Mouse (Mus musculus) neural tube, embryonic 12.5 days (tissue): ENCODE data around the gene Prkce. TPM values are rescaled to one million over a fixed set of nuclear protein-coding genes. Genes with fewer than 3 reads are reported as not detected.

Experiments
- ATAC-seq: fragments of 200-750 bp; cut with Nextera tagmentation; 2 replicates; pipeline ENCODE4 v1.8.0; 2017; ENCODE audit warnings: low read depth, mild to moderate bottlenecking, moderate TSS enrichment, moderate library complexity; ENCODE audit not compliant: low FRiP score
- H3K27ac ChIP-seq: fragments of 300-500 bp; sonication (generic); 2 replicates; pipeline ENCODE4 v1.5.1; 2016
- H3K27me3 ChIP-seq: fragments of 300-500 bp; sonication (generic); replicated peaks from 2 replicates; pipeline ENCODE4 v1.6.1; 2016; ENCODE audit warnings: mild to moderate bottlenecking
- H3K36me3 ChIP-seq: fragments of 300-500 bp; sonication (generic); 2 replicates; pipeline ENCODE4 v1.6.1; 2016; ENCODE audit warnings: mild to moderate bottlenecking
- H3K4me1 ChIP-seq: fragments of 300-500 bp; sonication (generic); 2 replicates; pipeline ENCODE4 v1.6.1; 2016
- H3K4me2 ChIP-seq: fragments of 300-500 bp; sonication (generic); replicated peaks from 2 replicates; pipeline ENCODE4 v1.6.1; 2016; ENCODE audit warnings: mild to moderate bottlenecking
- H3K4me3 ChIP-seq: fragments of 300-500 bp; sonication (generic); 2 replicates; pipeline ENCODE4 v1.5.1; 2016
- H3K9ac ChIP-seq: fragments of 300-500 bp; sonication (generic); 2 replicates; pipeline ENCODE4 v1.6.1; 2016; ENCODE audit warnings: mild to moderate bottlenecking
- H3K9me3 ChIP-seq: fragments of 300-500 bp; sonication (generic); 2 replicates; pipeline ENCODE4 v1.6.1; 2016; ENCODE audit warnings: mild to moderate bottlenecking
- WGBS: fragments of 180-500 bp; shearing (Covaris S2); methylation state at CpG from one replicate; pipeline ENCODE4 v1.1.7; 2016; 5-methylcytosine and 5-hydroxymethylcytosine counted together
- polyA plus RNA-seq: library from polyadenylated mRNA; unstranded; fragments of >200 nt; fragmentation: Nextera tagmentation; extraction: Ambion mirVana; gene quantifications from 2 replicates; pipeline ENCODE4 v1.2.1, GENCODE M21; 2016

Prkce gene
- polyA plus RNA-seq, 1 experiment from 2014 or later = 20.7 TPM

DNA sequence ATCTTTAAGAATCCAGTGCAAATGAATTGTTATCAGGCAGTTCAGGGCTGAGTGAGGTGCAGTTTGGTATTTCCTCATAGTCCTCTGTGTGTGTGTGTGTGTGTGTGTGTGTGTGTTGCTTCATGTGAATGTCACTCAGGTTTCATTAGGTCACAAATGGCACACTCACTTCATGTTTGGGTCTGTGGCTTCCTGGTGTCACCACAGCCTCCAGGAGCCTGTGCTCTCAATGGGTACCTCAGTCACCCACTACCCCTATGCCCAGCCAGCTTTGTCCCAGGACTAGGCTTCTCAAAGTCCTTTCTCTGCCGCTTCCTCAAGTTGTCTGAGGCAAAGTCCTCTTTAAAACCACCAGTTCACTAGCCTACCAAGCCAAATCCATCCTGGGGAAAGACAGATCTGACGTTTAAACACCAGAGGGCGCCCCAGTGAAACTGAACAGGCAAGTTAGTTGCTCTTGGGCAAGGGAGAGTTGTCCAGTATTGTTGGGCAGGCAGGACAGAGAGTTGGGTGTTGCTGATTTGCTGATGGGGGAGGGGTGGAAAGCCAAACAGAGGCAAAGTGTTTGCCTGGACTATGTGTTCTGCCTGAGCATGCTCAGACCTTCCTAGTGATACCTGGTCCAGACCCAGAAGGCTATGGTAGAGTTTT is 316.6 kb downstream of the Prkce start:
- ATAC-seq = peak; percentile 48; the same call in 1 of the 2 replicates
- no peaks in the 10 kb centered on the region for H3K27me3 ChIP-seq
- H3K4me2 ChIP-seq = no peak overlapping the region
- 11% methylated on average over 3 of the region's 3 CpGs for WGBS
- H3K9me3 ChIP-seq = no peaks in the 10 kb centered on the region
- H3K4me3 ChIP-seq = no peak overlapping the region
- H3K36me3 ChIP-seq = no peaks in the 10 kb centered on the region
- H3K27ac ChIP-seq = no peak overlapping the region
- no peak overlapping the region for H3K9ac ChIP-seq
- no peaks in the 10 kb centered on the region; the same call in 1 of the 2 replicates for H3K4me1 ChIP-seq

DNA sequence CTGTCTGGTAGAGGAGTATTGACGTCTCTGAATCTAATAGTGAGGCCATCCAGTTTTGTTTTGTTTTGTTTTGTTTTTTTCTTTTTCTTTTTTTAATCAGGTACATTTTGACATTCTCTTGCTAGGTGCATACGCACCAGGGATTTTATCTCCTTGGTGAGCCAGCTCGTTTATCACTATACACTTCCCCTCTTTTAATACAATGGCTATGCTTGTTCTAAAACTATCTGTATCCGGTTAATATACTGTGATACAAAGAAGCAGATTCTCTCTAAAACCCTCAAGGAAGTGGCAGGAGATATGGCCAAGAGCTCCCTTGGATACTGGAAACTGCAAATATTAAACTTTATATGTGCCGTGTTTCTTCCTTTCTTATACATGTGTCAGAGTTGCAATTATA is 319.1 kb downstream of the Prkce start:
- ATAC-seq = no peak
- no peaks in the 10 kb centered on the region for H3K27me3 ChIP-seq
- no peak overlapping the region for H3K27ac ChIP-seq
- H3K36me3 ChIP-seq = peaks cover 3% of the 10 kb centered on the region; the same call in 1 of the 2 replicates
- WGBS = 91% methylated on average over 5 of the region's 5 CpGs
- H3K4me3 ChIP-seq = no peak overlapping the region
- H3K4me2 ChIP-seq = no peak overlapping the region
- H3K9me3 ChIP-seq = no peaks in the 10 kb centered on the region
- no peak overlapping the region for H3K9ac ChIP-seq
- H3K4me1 ChIP-seq = no peaks in the 10 kb centered on the region; the same call in 1 of the 2 replicates

DNA sequence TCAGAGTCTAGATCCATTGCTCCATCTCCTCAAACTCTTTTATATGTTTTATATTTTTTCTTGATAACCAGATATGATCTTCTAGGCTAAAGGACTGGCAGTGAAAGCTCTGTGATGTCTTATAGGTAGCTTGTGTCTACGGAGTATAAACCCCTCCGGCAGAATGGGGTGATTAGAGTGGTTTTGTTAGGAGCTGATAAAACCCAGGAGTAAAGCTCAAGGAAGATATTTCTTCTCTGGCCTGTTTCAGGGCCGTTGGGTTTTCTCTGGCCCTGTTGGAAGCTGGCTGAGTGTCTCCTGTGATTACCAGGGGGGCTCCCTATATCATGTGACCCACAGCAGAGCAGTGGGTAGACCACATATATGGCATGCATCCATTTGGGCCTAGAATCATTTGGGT is 319.9 kb downstream of the Prkce start:
- WGBS = 87% methylated on average over 3 of the region's 3 CpGs
- no peak overlapping the region for H3K27ac ChIP-seq
- no peaks in the 10 kb centered on the region for H3K9me3 ChIP-seq
- H3K27me3 ChIP-seq = no peaks in the 10 kb centered on the region
- no peak overlapping the region for H3K4me2 ChIP-seq
- no peak overlapping the region for H3K9ac ChIP-seq
- H3K4me1 ChIP-seq = no peaks in the 10 kb centered on the region; the same call in 1 of the 2 replicates
- no peak overlapping the region for H3K4me3 ChIP-seq
- no peak for ATAC-seq
- H3K36me3 ChIP-seq = peaks cover 3% of the 10 kb centered on the region; the same call in 1 of the 2 replicates

DNA sequence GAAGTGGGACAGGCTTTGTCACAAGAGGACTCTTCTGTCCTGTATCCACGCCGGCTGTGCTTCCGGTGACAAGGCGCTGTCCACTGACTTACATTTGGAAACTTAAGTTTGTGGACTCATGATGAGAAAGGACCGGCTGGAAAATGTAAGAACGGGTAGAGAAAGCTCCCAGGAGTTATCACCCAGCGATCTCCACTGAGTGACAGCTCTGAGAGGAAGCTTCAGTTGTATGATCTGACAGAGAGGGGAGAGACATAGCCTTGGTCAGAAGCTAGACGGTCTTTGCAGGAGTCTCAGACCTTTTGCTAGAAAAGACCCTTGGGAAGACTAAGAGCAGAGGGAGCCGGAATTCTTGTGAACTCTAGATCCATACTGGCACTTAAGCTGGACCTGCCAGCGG is 322.2 kb downstream of the Prkce start:
- H3K9ac ChIP-seq = no peak overlapping the region
- no peaks in the 10 kb centered on the region for H3K27me3 ChIP-seq
- peaks cover 3% of the 10 kb centered on the region; the same call in 1 of the 2 replicates for H3K36me3 ChIP-seq
- ATAC-seq = no peak
- no peak overlapping the region for H3K4me3 ChIP-seq
- no peaks in the 10 kb centered on the region for H3K9me3 ChIP-seq
- H3K4me2 ChIP-seq = no peak overlapping the region
- 88% methylated on average over 10 of the region's 10 CpGs for WGBS
- H3K27ac ChIP-seq = no peak overlapping the region
- H3K4me1 ChIP-seq = no peaks in the 10 kb centered on the region

DNA sequence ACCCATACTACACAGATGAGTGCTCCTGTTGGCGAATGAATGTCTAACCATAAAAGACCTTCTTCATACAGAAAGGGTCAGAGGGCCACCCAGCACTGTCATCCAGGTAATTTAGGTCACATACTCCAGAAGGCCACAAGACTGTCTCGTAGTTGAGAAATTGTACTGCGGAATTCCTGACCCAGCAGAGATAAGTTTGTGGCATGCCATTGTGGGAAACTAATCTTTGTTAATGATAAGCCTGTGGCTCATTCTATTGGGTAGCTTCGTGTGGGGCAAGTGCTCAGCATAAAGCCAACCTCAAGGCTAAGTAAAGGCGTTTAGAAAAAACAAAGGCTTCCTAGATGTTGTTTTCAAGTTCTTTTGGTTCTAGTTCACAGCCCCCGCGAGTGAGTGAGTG is 324.8 kb downstream of the Prkce start:
- peaks cover 3% of the 10 kb centered on the region; the same call in 1 of the 2 replicates for H3K36me3 ChIP-seq
- no peak overlapping the region for H3K9ac ChIP-seq
- H3K4me2 ChIP-seq = no peak overlapping the region
- H3K4me3 ChIP-seq = no peak overlapping the region
- H3K9me3 ChIP-seq = no peaks in the 10 kb centered on the region
- no peaks in the 10 kb centered on the region for H3K27me3 ChIP-seq
- H3K4me1 ChIP-seq = no peaks in the 10 kb centered on the region
- ATAC-seq = no peak
- WGBS = 88% methylated on average over 7 of the region's 7 CpGs
- no peak overlapping the region for H3K27ac ChIP-seq

DNA sequence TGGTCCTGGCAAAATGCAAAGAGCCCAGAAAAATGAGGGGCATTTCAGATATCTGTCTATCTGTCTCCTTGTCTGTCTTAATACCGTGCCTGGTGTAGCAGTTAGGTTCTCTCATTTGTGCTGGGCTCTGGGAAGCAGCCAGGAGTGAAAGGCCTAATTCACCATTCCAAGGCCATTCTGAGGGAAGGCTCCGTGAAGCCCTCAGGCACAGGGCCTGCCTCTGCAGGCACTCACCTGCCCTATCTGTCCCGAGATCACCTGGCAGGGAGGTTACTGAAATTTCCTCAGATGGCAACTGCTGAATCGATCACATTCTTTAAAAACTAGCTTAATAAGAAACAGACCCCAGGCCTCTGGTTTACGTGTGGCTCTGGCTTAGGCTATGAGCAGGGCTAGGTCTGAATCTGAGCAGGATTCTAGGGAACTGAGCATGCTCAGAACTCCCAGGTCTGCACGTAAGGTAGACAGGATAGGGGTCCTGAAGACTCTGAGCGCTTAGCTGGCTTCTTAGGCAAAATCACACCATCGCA is 326.4 kb downstream of the Prkce start:
- H3K4me3 ChIP-seq = no peak overlapping the region

DNA sequence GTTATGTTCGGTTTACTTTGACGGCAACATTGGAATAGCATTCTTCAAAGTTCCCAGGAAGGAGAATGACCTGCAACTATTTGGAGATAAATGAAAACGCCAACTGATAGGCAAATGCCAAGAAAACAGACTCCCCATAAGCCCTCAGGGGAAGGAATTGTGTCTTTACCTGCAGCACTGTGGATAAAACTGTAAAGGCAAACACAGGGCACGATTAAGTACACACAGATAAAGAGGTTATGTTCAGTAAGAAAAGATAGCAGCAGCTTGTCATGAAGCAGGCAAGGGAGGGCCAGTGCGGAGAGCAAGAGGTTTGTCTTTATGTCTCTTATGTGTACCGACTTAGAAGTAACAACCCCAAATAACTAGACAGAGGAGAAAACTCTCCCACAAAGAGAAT is 326.9 kb downstream of the Prkce start:
- no peaks in the 10 kb centered on the region for H3K9me3 ChIP-seq
- H3K36me3 ChIP-seq = peaks cover 7% of the 10 kb centered on the region; the same call in 1 of the 2 replicates
- no peaks in the 10 kb centered on the region for H3K27me3 ChIP-seq
- H3K27ac ChIP-seq = no peak overlapping the region
- H3K4me1 ChIP-seq = no peaks in the 10 kb centered on the region
- H3K4me2 ChIP-seq = no peak overlapping the region
- no peak for ATAC-seq
- H3K9ac ChIP-seq = no peak overlapping the region
- no peak overlapping the region for H3K4me3 ChIP-seq
- 88% methylated on average over 6 of the region's 6 CpGs for WGBS

More for the DNA sequence above, 326.4 kb downstream of the Prkce start:
- Histone ChIP-seq H3K9ac (no peak overlapping the region), H3K27ac (no peak overlapping the region), H3K4me2 (no peak overlapping the region), H3K27me3 (no peaks in the 10 kb centered on the region), H3K9me3 (no peaks in the 10 kb centered on the region), H3K4me1 (no peaks in the 10 kb centered on the region), H3K36me3 (peaks cover 7% of the 10 kb centered on the region; the same call in 1 of the 2 replicates)
- ATAC-seq = no peak
- 86% methylated on average over 8 of the region's 8 CpGs for WGBS

DNA sequence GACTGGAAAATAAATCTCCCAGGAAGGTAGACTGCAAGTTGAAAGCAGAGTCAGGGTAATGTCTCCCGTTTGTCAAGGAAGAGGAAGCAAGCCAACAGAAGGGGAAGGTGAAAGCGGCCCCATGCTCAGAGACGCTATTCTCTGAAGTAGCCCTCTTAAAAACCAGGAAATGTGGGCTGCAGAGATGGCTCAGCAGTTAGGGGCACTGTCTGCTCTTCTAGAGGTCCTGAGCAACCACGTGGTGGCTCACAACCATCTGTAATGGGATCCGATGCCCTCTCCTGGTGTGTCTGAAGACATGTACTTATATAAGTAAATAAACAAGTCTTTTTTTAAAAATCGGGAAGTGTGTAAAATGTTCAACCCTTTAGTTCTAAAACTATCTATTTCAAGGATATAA is 327.3 kb downstream of the Prkce start:
- no peak for ATAC-seq
- WGBS = 76% methylated on average over 6 of the region's 6 CpGs
- Histone ChIP-seq H3K4me2 (no peak overlapping the region), H3K9ac (no peak overlapping the region), H3K36me3 (peaks cover 7% of the 10 kb centered on the region; the same call in 1 of the 2 replicates), H3K4me3 (no peak overlapping the region), H3K4me1 (no peaks in the 10 kb centered on the region), H3K27ac (no peak overlapping the region), H3K27me3 (no peaks in the 10 kb centered on the region), H3K9me3 (no peaks in the 10 kb centered on the region)

DNA sequence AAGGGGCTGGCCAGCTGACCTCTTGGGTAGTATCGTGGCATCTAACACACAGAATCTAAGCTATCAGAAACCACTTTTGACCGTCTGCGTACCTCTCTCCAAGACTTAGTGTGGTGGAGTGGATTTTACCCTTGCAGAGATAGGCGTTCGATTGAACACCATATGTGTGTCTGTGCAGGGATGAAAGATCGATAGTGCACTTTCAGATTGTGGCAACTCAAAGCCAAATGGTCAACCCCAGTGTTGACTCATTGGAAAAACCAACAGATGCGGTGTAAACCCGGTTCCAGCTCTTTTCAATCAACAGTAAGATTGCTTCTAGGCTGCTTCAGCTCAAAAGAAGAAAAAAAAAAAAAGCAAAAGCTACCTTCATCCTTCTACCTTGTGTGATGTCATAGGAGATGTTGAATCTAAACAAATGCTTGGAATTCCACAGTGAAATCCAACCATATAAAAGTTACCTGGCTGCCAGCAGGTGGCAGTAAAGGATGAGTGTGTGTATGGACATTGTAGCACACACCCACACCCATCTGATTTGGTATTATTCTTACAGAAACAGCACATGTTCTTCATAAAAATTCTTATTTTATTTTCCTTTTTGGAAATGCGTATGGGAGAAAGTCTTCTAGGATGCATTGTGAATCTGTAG is 328.7 kb downstream of the Prkce start:
- Histone ChIP-seq H3K27me3 (no peaks in the 10 kb centered on the region), H3K4me3 (no peak overlapping the region), H3K9me3 (no peaks in the 10 kb centered on the region), H3K36me3 (0 out of 2 replicates have a peak, but pooled peaks cover 4% of the 10 kb centered on the region), H3K9ac (no peak overlapping the region), H3K27ac (no peak overlapping the region), H3K4me1 (no peaks in the 10 kb centered on the region), H3K4me2 (no peak overlapping the region)
- WGBS = 89% methylated on average over 9 of the region's 9 CpGs
- no peak for ATAC-seq

DNA sequence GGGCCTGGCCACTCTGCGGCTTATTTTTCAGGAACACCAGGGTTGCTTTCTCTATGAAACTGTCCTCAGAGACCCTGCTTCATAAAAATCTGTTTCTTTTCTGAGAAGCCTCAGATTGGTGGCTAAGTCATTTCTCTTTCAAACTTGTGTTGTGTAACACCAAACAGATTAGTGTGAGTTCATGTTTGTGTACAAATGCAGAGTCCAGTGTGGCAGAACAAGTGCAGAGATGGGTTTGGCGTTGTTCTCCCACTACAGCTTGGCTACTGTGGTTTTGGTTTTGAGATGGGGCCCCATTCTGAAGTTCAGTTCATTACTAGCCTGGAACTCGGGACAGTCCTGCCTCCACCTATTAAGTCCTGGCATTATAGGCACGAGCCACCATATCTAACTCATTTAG is 329.7 kb downstream of the Prkce start:
- H3K9ac ChIP-seq = no peak overlapping the region
- WGBS = 91% methylated on average over 4 of the region's 4 CpGs
- no peaks in the 10 kb centered on the region for H3K4me1 ChIP-seq
- no peak overlapping the region for H3K4me2 ChIP-seq
- no peak for ATAC-seq
- 0 out of 2 replicates have a peak, but pooled peaks cover 4% of the 10 kb centered on the region for H3K36me3 ChIP-seq
- H3K27me3 ChIP-seq = no peaks in the 10 kb centered on the region
- H3K27ac ChIP-seq = no peak overlapping the region
- no peaks in the 10 kb centered on the region for H3K9me3 ChIP-seq
- no peak overlapping the region for H3K4me3 ChIP-seq

DNA sequence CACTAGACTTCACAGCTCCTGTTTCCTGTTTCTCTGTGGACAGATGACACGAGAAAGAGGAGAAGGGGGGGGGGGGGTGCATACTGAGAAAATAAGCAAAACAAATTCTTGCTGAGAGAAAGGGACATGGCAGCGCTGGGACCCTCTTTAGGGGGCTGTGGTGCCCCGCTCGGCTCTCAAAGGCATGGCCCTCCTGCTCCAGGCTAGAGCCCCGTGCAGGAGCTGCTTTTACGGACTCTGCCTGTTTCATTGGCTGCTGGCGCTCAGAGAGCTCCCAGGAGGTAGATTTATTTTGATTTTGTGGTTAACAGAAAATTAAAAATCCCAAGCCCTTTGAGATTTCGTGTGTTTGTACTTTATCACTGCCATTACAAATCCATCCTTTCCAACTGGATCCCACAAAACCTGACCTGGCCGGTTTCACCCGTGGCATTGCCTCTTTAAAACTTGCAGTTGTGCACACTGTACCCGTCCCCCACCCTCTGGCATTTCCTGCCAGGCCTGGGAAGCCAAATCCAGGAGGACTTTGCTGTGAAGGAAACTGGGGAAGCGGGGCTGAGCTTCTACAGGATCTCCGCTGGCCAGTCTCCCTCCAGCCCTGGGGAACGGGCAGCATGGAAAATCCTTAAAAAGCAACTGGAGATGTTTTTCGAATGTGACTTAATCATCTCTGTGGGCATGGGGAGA is 331.9 kb downstream of the Prkce start:
- WGBS = 68% methylated on average over 15 of the region's 15 CpGs
- Histone ChIP-seq H3K9ac (no peak overlapping the region), H3K27ac (no peak overlapping the region), H3K9me3 (no peaks in the 10 kb centered on the region), H3K4me2 (no peak overlapping the region), H3K27me3 (no peaks in the 10 kb centered on the region), H3K4me3 (no peak overlapping the region), H3K36me3 (0 out of 2 replicates have a peak, but pooled peaks cover 4% of the 10 kb centered on the region), H3K4me1 (no peaks in the 10 kb centered on the region)
- no peak for ATAC-seq

DNA sequence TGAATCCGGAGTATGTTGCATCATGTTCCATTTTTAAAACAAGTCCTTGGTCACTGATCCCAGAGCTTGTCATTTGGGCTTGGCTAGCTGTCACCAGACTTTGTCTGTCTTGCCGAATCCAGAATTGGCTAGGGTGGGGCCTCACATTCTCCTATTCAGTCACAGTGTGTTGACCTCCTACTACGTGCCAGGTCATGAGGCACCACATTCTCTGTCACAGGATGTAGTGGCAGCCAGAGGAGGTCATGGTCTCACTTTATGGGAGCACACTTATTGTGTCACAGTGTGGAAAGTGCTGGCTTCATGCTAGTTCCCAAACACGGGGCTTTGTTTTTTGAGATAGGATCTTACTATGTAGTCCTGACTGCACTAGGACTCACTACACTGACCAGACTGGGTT is 333.8 kb downstream of the Prkce start:
- Histone ChIP-seq H3K4me2 (no peak overlapping the region), H3K4me1 (no peaks in the 10 kb centered on the region), H3K4me3 (no peak overlapping the region), H3K27me3 (no peaks in the 10 kb centered on the region), H3K9me3 (no peaks in the 10 kb centered on the region), H3K9ac (no peak overlapping the region), H3K27ac (no peak overlapping the region), H3K36me3 (0 out of 2 replicates have a peak, but pooled peaks cover 4% of the 10 kb centered on the region)
- 89% methylated on average over 4 of the region's 4 CpGs for WGBS
- ATAC-seq = no peak
